Mouse (Mus musculus) cerebellum, adult 11-12 months (tissue): ENCODE data around the gene Iqgap2.

Experiments used
- DNase-seq: peaks from one replicate; pipeline ENCODE4 v3.0.0; 2022

Iqgap2 gene

DNA sequence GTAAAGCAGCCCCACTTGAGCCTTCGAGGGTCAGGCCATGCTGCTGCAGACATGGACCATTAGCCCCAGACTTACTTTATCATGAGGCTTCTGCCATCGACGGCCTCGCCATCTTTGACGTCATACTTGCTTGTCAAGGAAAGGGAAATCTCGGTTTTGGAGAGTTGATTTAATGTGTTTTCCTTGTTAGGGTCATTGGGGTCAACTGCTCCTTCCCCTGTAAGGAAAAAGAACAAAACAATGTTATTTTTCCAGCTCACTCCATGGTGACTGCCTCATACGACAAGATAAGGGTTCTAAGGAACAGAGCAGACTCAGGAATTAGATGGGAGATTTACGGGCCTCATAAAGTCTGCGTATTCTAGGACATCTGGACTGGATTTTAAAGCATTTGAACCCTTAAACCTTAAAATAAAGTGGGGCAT is 245.0 kb downstream of the Iqgap2 start:
- DNase-seq, result no peak

DNA sequence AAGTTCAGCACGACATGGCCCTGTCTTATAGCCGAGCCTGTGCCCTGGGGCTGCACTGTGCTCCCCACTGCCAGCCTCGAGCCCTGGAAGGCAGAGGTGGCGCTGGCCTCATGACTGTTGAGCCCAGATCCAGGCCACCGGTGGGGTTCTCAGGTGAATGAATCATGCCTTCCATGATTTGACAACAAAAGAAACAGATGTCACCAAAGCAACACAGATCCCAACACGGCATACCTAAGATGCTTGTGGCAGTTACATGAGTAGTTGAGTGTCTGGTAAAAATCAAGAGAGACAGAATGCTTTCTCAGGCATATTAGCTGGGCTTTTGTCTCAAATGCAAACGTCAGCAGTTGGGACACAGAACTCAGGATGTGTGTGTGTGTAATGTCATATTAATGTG is 248.0 kb downstream of the Iqgap2 start:
- no peak for DNase-seq

DNA sequence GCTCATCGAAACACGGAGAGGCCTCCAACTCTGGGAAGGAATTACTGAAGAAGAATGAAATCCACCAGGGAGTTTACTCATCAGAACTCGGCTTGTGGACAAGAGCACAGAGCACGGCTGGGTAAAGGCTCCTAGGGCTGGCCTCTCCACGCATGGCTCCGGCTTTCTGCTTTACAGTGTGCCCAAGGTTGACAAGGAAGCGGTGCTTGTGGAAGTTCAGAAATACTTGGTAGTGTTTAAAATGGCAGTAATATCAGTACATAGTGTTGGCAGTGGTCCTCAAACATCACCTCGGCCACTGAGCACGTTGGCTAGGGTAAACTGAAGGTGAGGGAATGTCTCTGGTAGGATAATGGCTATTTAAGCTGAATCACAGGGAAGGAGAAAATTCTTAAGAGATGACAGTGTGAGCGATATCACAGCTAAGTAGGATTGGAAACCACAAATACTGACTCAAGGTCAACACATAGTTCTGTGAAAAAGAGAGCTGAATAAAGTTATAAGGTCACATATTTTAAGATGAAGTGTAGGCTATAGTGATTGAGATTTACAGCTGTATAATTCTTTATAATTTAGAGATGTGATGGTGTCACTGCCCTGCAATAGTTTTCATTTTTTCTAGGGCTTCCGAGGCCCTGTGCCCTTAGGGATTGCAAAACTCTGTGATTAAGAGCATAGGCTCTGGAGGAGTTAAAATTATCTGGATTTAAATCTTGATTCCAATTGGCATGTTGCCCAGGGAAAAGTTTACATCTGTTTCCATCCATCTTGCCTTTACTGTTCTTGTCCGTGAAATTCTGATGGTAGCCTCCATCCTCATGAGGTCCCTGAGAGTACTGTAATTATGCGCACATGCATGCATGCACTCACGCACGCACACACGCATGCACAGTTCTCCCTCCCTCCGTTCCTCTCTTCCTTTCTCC is 250.4 kb downstream of the Iqgap2 start:
- DNase-seq, result no peak

DNA sequence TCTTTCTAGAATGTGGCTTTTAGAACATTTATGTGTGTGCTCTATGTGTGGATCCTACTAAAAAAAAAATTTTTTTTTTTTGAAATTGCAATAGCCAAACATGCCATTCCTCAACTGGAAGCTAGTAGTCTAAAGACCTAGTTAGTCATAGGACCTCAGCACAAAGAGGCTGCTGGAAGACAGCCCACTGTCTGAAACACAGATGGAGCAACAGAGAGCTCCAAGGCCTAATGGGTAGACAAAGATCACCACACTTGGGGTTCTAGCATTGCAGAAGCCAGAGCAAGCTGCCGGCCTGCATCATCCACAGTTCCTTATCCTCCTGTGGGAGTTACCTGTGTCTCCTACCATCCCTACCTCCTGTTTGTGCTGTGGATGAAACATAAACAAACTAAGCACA is 251.3 kb downstream of the Iqgap2 start:
- no peak for DNase-seq

DNA sequence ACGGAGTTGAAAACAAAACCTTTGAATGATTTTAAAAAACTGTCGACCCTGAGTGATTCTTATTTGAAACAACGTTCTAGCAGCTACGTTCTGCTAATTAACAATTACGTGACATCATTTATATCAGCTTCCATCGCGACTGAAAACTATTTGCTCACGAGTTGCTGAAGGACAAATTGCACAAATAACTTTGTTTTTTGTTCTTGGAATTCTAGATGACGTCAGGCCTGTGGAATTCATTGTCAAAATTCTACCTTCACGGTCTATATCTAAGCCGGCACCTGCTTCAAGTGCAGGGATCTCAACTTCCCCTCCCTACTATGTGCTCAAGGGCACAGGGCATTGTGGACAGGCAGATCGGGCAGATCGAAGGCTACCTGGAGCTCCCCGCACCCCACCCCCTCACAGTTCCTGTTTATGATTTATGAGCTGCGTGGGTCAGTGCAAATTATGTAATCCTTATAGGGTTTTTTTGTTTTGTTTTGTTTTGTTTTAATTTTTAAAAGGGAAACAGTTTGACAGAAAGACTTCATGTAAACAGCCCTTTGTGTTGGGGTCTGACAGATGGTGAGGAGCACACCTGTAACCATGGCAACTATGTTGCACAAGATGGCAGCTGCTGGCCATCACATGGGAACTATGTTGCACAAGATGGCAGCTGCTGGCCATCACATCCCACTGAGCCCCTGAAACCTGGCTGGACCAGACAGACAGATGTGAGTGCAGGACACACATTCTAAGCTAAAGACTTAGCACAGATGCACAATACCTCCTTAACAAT is 252.2 kb downstream of the Iqgap2 start:
- DNase-seq, result no peak

DNA sequence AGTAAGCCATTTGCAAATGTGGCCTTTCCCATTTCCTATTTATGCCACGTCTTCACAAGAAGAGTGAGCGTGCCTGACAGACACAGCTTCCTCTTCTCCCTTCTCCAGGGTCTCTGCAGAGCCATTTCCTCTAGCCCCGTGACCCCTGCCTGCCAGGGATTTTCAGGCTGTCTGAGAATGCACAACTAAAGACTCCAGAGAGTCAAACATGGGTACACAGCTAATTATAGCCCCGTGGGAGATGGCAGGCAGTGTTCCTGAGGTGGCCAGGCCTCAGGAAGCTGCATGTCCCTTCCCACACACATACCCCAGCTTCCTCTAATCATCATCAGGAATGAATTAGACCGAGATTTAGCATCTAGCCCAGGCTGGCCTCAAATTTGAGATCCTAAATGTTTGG is 252.8 kb downstream of the Iqgap2 start:
- no peak for DNase-seq

DNA sequence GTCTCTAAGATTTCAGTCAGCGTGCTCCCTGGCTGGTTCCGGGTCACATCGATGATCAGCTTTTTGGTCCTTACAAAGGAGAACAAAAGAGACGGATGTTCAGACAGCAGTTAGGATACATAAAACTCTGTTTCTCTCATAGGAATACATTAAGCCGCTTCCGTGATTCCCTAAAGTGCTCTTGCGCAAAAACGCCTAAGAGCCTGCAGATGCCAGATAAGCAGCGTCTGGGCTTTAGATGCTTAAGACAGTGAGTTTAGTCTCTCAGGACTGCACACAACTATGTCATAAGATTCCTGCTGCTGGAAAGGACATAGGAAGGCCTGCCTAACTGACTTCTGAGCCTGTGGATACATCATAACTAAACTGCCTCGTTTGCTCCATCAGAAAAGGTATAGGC is 254.0 kb downstream of the Iqgap2 start:
- no peak for DNase-seq

DNA sequence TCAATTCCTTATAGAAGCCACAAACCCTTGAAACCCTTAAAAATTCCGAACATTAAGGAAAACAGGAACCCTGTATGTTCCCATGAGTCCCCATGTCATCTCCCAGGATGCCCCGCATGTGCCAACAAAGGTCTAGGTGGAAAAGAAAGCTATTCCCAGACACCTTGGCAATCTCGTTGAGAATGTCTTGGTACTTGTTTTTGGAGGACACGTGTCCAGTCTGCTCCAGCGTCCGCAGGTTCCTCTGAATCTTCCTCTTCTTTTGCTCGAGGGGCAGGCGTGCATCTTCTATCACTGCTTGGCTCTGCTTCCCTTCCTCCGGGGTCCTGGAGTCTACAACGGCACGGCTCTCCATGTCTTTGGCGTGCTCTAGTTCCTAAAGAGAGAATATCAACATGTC is 256.4 kb downstream of the Iqgap2 start:
- no peak for DNase-seq

DNA sequence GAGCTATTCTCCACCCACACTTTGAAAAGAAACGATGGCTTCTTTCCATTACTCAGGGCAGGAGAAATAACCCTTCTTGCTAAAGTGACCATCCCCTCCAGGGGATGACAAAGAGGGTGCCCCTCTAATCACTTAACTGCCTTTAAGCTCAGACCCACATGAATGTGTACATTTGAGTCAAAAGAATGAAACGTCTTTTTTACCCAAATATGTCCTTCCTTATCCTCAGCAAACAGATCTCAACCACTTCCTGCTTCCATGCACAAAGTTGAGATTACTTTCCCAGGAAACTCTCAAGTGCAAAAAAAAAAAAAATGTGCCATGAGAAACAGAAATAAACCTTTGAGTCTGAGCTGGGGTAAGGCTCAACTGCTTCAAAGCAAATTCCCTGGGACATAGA is 257.3 kb downstream of the Iqgap2 start:
- no peak for DNase-seq

DNA sequence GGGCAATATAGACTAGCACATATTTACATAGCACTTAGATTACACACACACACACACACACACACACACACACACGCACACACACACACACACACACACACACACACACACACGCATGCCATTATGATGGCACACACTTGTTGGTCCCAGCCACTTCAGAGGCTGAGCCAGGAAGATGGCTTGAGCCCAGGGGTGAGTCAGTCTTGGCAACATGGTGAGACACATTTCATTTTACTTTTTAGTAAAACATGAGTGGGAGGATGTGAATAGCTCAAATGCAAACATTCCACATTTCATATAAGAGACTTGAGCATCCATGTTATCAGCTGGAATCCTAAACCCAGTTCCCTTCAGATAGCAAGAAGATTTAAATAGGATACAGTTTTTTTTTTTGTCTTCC is 258.3 kb downstream of the Iqgap2 start:
- DNase-seq, result no peak

DNA sequence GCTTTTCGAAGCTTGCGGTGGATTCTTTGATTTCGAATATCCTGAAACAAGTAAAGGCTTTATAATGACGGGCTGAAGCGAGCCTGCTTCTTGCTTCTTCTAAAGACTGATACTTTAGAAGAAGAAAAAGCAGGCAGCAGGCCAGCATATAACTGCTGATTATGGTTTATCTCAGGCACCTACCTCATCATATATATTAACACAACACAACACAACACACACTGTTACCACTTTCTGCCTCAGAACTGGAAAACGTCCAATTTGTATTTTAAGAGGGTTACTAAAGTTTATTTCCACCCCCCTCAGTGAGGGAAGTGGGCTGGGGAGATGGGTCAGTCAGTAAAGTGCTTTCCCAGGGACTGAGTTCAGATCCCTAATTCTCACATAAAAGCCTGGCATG is 259.6 kb downstream of the Iqgap2 start:
- DNase-seq, result no peak

DNA sequence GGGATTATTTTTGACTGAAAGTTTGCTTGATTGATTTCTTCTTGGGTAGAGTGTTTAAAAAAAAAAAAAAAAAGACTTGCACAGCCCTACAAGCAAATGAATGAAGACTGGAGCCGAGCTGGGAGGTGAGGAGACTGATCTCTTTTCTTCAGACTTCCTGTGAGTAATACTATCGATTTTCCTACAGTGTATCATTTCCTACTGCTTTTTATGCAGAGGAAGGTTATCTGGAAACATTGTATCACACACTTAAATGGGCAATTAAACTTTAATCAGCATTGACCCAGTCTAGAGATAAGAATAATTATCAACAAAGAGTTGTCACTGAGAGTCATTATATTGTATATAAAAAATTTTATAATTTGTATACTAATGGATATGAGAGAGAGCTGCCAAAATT is 261.0 kb downstream of the Iqgap2 start:
- no peak for DNase-seq

DNA sequence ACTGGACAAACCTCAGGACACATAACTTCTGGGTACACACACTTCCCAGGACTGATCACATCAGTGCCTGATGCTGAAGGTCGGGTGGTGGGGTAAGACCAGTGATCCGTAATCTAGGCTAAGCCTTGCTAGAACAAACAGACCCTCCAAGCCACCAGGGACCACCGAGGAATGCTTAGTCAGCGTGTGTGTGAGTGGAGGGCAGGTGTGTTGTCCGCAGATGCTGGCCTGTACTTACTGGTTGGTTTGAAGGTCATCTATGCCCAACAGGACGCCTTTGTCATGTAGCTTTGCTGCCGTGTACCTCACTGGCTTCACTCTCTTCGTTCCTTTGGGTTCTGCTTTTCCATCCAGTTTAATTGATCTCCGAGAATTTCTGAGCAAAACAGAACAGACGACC is 262.0 kb downstream of the Iqgap2 start:
- no peak for DNase-seq

DNA sequence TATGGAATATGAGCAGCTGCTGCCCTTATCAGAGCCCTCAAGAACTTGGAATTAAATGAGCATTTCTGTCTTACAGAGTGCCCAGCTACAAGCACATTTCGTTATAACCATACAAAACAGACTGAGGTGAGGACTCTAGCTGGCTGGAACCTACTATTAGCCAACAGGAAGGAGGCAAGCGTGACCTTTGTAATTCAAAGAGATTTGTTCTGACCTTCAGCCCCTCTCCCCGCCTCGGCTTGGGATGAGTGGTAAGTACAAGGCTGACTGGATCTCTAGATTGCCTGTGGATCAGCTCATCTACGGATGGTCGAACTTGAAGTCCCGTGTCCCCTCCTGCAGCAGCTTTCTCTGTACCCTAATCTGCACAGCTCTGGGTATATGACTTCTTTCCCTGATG is 265.0 kb downstream of the Iqgap2 start:
- DNase-seq, result no peak

DNA sequence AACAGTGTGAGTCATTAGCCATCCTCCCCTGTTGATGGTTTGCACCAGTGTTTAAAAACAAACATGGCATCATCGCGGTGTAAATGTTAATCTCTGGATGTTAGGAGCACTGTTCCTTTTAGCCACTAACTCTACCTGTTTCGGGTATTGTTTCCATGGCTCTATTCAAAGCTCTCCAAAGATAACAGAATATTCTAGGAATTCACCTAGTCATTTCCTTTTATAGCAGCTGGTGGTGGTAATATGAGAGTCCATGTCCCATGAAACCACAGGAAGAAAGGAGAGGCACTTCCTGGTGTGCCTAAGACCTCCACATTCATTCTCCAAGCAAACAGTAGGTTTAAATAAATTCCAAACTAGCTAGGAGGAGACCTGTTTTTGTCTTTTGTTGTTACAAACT is 268.7 kb downstream of the Iqgap2 start:
- DNase-seq, result no peak

DNA sequence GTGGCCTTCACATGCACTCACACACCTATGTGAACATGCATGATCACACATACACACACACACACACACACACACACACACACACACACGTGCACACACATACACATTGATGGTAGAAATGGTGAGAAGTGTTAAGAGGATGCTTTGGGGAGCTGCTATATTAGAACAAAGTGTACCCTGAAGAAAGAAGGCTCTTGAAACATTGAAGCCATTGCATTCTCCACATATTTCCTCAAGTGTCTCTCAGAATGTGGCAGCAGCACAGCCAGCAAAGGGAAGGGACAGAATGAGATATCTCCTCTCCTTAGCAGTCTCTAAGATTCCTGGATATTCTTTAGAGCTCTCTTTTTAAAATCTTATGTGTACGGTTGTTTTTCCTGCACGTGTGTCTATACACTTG is 270.2 kb downstream of the Iqgap2 start:
- no peak for DNase-seq

DNA sequence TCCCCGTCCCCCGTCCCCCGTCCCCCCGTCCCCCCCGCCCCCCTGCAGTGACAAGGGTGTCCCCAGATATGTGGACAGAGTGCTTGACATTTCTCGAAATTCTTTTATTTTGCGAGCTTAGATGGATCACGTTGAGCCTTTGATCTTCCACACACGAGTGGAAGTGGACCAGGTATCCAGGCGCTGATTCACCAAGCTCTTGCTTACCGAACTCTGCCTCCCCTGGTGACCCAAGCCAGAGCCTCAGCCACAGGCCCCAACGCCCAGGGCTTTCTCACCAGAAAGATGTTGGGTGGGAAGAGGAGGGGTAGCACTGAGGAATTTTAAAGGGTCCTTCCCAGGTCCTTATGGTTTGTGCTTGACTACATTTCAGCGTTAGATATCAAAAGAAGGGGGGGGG is 272.9 kb downstream of the Iqgap2 start:
- DNase-seq, result no peak

DNA sequence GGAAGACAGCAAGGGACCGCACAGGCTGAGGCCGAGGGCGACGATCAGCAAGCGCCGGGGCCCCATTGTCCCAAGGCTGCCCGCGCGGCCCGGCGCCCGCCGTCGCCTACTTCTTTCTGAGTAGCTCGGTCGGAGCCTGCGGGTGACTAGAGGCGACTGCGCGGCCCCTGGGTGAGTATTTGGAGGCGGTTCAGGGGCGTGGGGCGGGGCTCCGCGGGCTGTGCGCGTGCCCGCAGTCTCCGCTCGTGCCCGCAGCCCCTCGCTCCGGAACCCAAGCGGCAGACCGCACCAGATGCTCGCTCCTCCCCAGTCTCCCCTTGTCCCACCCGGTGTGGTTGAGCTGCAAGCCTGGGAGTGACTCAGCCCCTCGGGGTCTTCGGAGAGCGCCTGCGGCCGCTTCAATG is 273.4 kb downstream of the Iqgap2 start, which contains the start of gene F2r:
Gene F2r, minus strand, starts transcription at position 179 of the 404 bp plus-strand sequence.
- DNase-seq, result peak; percentile 6

DNA sequence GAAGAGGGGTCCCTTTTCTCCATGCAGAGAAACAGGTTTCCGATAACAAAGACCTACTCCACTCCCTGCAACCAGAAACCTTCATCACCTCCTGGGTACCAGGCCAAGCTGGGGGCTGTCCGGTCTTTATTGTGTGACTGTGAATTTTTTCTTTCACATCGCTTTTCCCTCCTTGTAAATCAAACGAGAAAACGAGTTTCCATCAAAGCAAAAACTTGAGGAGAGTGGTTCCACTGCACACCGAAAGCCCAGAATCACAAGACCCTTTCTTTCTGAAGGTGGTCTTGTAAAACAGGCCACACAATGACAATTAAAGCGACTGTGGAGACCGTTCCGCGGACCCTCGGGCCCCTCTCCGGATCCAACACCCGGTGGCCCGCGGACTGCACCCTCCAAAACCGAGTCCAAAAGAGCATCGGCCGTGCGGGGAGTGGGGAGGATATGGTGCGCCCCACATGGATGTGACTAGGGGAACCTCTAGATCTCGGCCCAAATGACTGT is 274.0 kb downstream of the Iqgap2 start:
- no peak for DNase-seq

DNA sequence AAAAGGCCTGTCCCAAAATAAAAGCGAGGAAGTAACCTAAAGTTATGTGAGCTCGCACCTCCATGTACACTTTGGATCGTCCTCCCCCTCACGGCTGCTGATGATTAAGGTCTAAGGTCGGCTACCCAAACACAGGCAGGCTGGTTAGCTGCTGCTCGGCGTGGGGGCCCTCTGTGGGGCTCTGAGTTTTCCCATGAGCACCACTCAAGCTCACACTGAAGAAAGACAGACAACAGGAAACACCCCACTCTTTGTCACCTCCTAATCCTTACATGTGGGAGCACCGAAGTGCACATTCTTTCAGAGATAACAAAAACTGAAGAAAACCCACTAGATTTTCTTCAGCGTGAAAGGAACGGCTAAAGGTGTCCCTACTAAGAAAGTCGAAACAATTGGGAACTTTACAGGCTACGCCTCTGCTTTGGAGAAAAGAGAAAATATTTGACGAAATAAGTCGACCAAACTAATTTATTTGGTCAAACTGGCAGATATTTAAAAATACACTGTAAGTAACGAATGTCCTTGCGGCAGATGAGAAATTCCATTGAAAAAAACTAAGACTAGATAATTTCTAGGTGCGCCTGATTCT is 274.5 kb downstream of the Iqgap2 start:
- no peak for DNase-seq

DNA sequence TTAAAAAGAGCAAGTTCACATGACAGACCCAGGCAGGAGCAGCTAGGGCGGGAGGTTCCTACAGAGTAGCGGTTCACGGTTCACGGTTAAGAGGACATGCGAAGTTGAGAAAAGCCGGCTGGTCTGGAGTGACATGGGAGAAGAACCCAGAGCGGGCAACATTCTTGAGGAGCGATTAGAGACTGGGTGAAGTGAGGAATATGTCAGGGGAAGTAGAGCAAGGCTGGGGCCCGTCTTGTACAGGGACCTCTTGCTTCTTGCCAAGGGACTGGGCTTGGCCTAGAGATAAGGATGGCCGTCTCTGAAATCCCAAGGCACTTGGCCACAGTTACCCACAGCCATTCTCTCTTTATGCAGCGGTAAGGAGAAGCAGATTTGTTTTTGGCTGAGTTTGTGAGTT is 275.2 kb downstream of the Iqgap2 start:
- no peak for DNase-seq

DNA sequence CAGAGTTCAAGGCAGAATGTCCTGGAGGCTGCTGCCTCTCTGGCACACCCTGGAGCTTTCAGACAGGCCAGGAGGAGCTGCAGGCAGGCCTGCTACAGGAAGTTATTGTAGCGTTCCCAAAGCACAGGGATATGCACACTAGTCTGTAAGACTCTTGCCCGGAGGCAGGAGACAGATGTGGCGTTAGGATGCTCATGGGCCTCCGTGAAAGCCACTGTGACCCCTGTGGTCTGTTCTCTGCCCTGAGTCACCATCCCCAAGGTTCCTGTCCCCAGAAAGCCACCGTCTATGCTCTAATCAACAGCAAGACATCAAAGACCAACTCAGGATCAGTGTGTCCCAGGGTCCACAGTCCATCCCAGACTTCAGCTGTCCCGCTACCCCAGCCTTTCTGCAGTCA is 277.0 kb downstream of the Iqgap2 start:
- DNase-seq, result no peak

DNA sequence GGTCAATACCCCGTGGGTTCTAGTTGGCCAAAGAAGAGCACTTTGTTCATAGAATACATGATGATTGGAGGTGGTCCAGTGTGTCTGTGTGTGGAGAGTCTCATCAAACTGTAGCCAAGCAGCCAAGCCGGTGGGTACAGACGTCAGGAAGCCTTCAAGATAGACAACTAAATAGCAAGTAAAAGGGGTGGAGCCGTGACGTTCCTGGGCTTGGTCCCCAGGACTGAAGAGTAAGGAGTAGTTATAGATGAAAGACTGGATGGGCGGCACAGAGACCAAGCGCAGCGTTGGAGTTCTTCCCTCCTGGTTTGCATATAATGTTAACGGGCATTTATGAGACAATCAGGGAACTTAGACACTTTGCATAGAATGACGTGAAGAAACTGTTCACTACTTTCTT is 279.5 kb downstream of the Iqgap2 start:
- no peak for DNase-seq

DNA sequence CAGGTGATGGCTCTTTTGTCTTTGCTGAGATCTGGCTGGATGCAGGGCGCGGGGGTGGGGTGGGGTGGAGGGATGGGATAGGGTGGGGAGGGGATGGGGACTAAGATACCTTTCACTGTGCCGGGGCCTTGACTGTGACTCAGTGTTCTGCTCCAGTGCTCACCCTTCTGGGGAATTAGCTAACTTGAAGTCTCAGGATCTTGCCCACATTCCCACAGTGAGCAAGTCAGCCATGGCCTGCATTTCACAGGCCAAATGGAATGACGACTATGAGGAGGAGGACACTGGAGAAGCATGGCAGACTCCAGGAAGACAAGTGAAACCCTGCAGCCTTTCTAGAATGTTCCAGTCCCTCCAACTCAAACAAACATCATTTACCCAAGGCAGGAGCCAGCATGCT is 280.0 kb downstream of the Iqgap2 start:
- DNase-seq, result no peak
